Mouse (Mus musculus) 3134 (cell line): ENCODE measurements around the gene Hmmr.

Experiments
- DNase-seq: peaks from one replicate; pipeline ENCODE4 v3.0.0-alpha.2; 2011; ENCODE audit warnings: low spot score; ENCODE audit not compliant: insufficient read length; ENCODE audit errors: extremely low read depth

Hmmr gene

GRCm38 (mm10) chr11:40733339-40734174, at the start of gene Hmmr, which contains the start of gene Nudcd2:
Gene Hmmr, minus strand, starts transcription at chr11:40733422.
Gene Nudcd2, plus strand, starts transcription at chr11:40733667.
- peak; percentile 85 for DNase-seq

- no peak for DNase-seq
Measured at GRCm38 (mm10) chr11:40781857-40782256, 48.6 kb upstream of the Hmmr start.

GRCm38 (mm10) chr11:40775315-40776269, 42.4 kb upstream of the Hmmr start:
- DNase-seq, result peak; percentile 14

- DNase-seq, result no peak
Measured at GRCm38 (mm10) chr11:40764690-40765089, 31.5 kb upstream of the Hmmr start.

GRCm38 (mm10) chr11:40763395-40763794, 30.2 kb upstream of the Hmmr start:
- peak; percentile 19 for DNase-seq

- no peak for DNase-seq
Measured at GRCm38 (mm10) chr11:40759896-40760295, 26.7 kb upstream of the Hmmr start.

- no peak for DNase-seq
Measured at GRCm38 (mm10) chr11:40755968-40756367, 22.7 kb upstream of the Hmmr start.

GRCm38 (mm10) chr11:40755109-40755627, 21.9 kb upstream of the Hmmr start, which contains the start of gene Ccng1:
Gene Ccng1, minus strand, starts transcription at chr11:40755311.
- DNase-seq, result peak; percentile 89

GRCm38 (mm10) chr11:40754664-40755107, 21.5 kb upstream of the Hmmr start:
- DNase-seq, result no peak

GRCm38 (mm10) chr11:40753836-40754235, 20.6 kb upstream of the Hmmr start:
- DNase-seq, result no peak

- no peak for DNase-seq
Measured at GRCm38 (mm10) chr11:40747716-40748115, 14.5 kb upstream of the Hmmr start.

- DNase-seq, result no peak
Measured at GRCm38 (mm10) chr11:40746361-40746760, 13.1 kb upstream of the Hmmr start.

GRCm38 (mm10) chr11:40744348-40744747, 11.1 kb upstream of the Hmmr start:
- DNase-seq, result no peak

GRCm38 (mm10) chr11:40741605-40742262, 8.5 kb upstream of the Hmmr start:
- no peak for DNase-seq

- DNase-seq, result no peak
Measured at GRCm38 (mm10) chr11:40737369-40737768, 4.1 kb upstream of the Hmmr start.

- no peak for DNase-seq
Measured at GRCm38 (mm10) chr11:40734251-40734752, 1.1 kb upstream of the Hmmr start.

GRCm38 (mm10) chr11:40732997-40733338, 254 bp downstream of the Hmmr start:
- DNase-seq, result no peak

GRCm38 (mm10) chr11:40718324-40718723, 14.9 kb downstream of the Hmmr start:
- DNase-seq, result no peak

GRCm38 (mm10) chr11:40715524-40715923, 17.7 kb downstream of the Hmmr start:
- no peak for DNase-seq

- DNase-seq, result no peak
Measured at GRCm38 (mm10) chr11:40713858-40714257, 19.4 kb downstream of the Hmmr start.
